Mouse (Mus musculus) testis, adult 2 months (tissue): ENCODE data around the gene Thbs1.

Experiments used
- CTCF ChIP-seq: fragments of 200-500 bp; IDR thresholded peaks from 2 replicates; pipeline ENCODE4 v1.5.1; 2012; ENCODE audit warnings: low read depth, mild to moderate bottlenecking, inconsistent platforms, low read length, moderate library complexity; ENCODE audit not compliant: control insufficient read depth, insufficient read depth, insufficient replicate concordance
- POLR2A ChIP-seq: fragments of 200-500 bp; IDR thresholded peaks from 2 replicates; pipeline ENCODE4 v1.6.1; 2012; ENCODE audit warnings: low read depth, mild to moderate bottlenecking, inconsistent platforms, low read length, moderate library complexity; ENCODE audit not compliant: control insufficient read depth

DNA sequence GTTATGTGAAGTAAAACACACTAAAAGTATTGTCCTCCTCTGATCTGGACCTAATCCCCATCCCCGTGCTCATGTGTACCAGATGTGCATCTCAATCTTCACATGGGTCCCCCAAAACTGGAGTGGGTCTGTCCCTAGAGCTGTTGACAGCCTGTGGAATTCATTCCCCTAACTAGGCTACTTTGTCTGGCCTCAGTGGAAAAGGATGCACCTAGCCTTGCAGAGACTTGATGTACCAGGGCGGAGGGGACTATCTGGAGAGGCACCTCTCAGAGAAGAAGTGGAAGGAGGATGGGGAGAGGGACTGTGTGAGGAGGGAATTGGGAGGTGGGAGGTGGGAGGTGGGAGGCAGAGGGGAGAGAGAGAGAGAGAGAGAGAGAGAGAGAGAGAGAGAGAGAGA lies 26.1 kb downstream of the Thbs1 start:
- TF ChIP-seq CTCF: no peak
- TF ChIP-seq POLR2A: no peak
